ENCODE assay signal across 8 mouse cellular contexts in genomic region chr6:81924304-81924703, GRCm38 (mm10). TPM values are rescaled to one million over a fixed set of nuclear protein-coding genes. Genes with fewer than 3 reads are reported as not detected.
DNase-seq lines count a peak whose midpoint lies in the region; ATAC-seq lines count a peak whose summit lies in the region.

No protein-coding gene starts in this region.

- peak overlapping the region; percentile 85 for H3K9ac ChIP-seq in heart, embryonic 16.5 days (ENCODE audit: low read length)

- 9% methylated on average over 5 of the region's 5 CpGs for WGBS in heart, embryonic 16.5 days
- WGBS in hindbrain, embryonic 10.5 days = 17% methylated on average over 5 of the region's 5 CpGs
- WGBS in midbrain, embryonic 10.5 days = 23% methylated on average over 5 of the region's 5 CpGs

- H3K9me3 ChIP-seq in heart, embryonic 16.5 days (replicated peaks; ENCODE audit: control insufficient read depth, low read length) = no peaks in the 10 kb centered on the region
- H3K9me3 ChIP-seq in hindbrain, embryonic 10.5 days = no peaks in the 10 kb centered on the region
- no peaks in the 10 kb centered on the region for H3K9me3 ChIP-seq in midbrain, embryonic 10.5 days (replicated peaks)

- ATAC-seq in heart, embryonic 16.5 days (replicated peaks; ENCODE audit: extremely low read depth, insufficient read depth, low FRiP score) = no peak

- H3K4me2 ChIP-seq in heart, embryonic 16.5 days (ENCODE audit: low read depth, low read length) = peak overlapping the region; percentile 87

- H3K4me3 ChIP-seq in heart, embryonic 16.5 days (ENCODE audit: low read length) = peak overlapping the region; percentile 70
- peak overlapping the region; percentile 85 for H3K4me3 ChIP-seq in hindbrain, embryonic 10.5 days
- peak overlapping the region; percentile 82 for H3K4me3 ChIP-seq in midbrain, embryonic 10.5 days

- H3K4me1 ChIP-seq in heart, embryonic 16.5 days (ENCODE audit: control insufficient read depth, insufficient read depth, low read length) = peaks cover 8% of the 10 kb centered on the region
- H3K4me1 ChIP-seq in hindbrain, embryonic 10.5 days (replicated peaks) = peaks cover 14% of the 10 kb centered on the region
- peaks cover 21% of the 10 kb centered on the region for H3K4me1 ChIP-seq in midbrain, embryonic 10.5 days

- no peaks in the 10 kb centered on the region for H3K27me3 ChIP-seq in heart, embryonic 16.5 days (ENCODE audit: control insufficient read depth, insufficient read depth, low read length)
- no peaks in the 10 kb centered on the region for H3K27me3 ChIP-seq in hindbrain, embryonic 10.5 days (ENCODE audit: insufficient read depth, poor library complexity, severe bottlenecking)
- H3K27me3 ChIP-seq in midbrain, embryonic 10.5 days (ENCODE audit: low read depth, poor library complexity, severe bottlenecking) = no peaks in the 10 kb centered on the region

- H3K27ac ChIP-seq in heart, embryonic 16.5 days (ENCODE audit: low read length) = no peak overlapping the region
- peak overlapping the region; percentile 95 for H3K27ac ChIP-seq in hindbrain, embryonic 10.5 days
- H3K27ac ChIP-seq in midbrain, embryonic 10.5 days (replicated peaks) = peak overlapping the region; percentile 94

- H3K36me3 ChIP-seq in heart, embryonic 16.5 days (ENCODE audit: control insufficient read depth, insufficient read depth) = peaks cover 18% of the 10 kb centered on the region
- H3K36me3 ChIP-seq in hindbrain, embryonic 10.5 days = peaks cover 35% of the 10 kb centered on the region
- peaks cover 39% of the 10 kb centered on the region for H3K36me3 ChIP-seq in midbrain, embryonic 10.5 days

- DNase-seq in heart, postnatal 4 days = no peak
- DNase-seq in adipocyte (ENCODE audit: low spot score) = peak; percentile 17
- no peak for DNase-seq in hindbrain, embryonic 10.5 days (ENCODE audit: low spot score)
- DNase-seq in midbrain, embryonic 10.5 days (ENCODE audit: low spot score) = no peak
- no peak for DNase-seq in yolk sac, embryonic 10.5 days (ENCODE audit: low spot score)
- no peak for DNase-seq in frontal cortex, postnatal 14 days (ENCODE audit: low spot score in 2 of 2)
- DNase-seq in thymus, postnatal 0 days (ENCODE audit: low spot score) = no peak

RNA-seq across cellular contexts. Expression of gene Gcfc2, which starts 0.8 kb away (rescaled TPM):
- 4.6 and 5.0 TPM in 2 replicates for polyA plus RNA-seq in heart, embryonic 16.5 days (2015; fragmentation: Nextera tagmentation; extraction: Ambion mirVana)
- total RNA-seq in heart, postnatal 4 days (2021) = 1 to 10 TPM; 5.3 to 7.4 TPM
- 8.6 and 11.6 TPM in 2 replicates for polyA plus RNA-seq in hindbrain, embryonic 10.5 days (2016; fragmentation: Nextera tagmentation; extraction: Ambion mirVana)
- 11.1 and 11.5 TPM in 2 replicates for polyA plus RNA-seq in midbrain, embryonic 10.5 days (2016; fragmentation: Nextera tagmentation; extraction: Ambion mirVana)
- polyA plus RNA-seq in thymus, postnatal 0 days (2015; fragmentation: Nextera tagmentation; extraction: Ambion mirVana) = 7.1 and 7.7 TPM in 2 replicates

RNA-seq across cellular contexts. Expression of gene Mrpl19, which starts 41.5 kb away (rescaled TPM):
- polyA plus RNA-seq in heart, embryonic 16.5 days (2015; fragmentation: Nextera tagmentation; extraction: Ambion mirVana) = 44.1 and 49.0 TPM in 2 replicates
- total RNA-seq in heart, postnatal 4 days (2021) = 10 to 100 TPM; 42.7 to 45.2 TPM
- polyA plus RNA-seq in hindbrain, embryonic 10.5 days (2016; fragmentation: Nextera tagmentation; extraction: Ambion mirVana) = 59.2 and 62.2 TPM in 2 replicates
- polyA plus RNA-seq in midbrain, embryonic 10.5 days (2016; fragmentation: Nextera tagmentation; extraction: Ambion mirVana) = 66.8 and 69.0 TPM in 2 replicates
- 35.6 and 44.0 TPM in 2 replicates for polyA plus RNA-seq in thymus, postnatal 0 days (2015; fragmentation: Nextera tagmentation; extraction: Ambion mirVana)
